Mouse (Mus musculus) retina, adult 2 months (tissue): Measurements from ENCODE around the gene Col4a1.

ENCODE experiments used
- DNase-seq: peaks from one replicate; pipeline ENCODE4 v3.0.0-alpha.2; 2012; ENCODE audit warnings: low read depth, low spot score

Col4a1 gene

GRCm38 (mm10) chr8:11233009-11233408 is 79.6 kb downstream of the Col4a1 start:
- no peak for DNase-seq

GRCm38 (mm10) chr8:11230277-11230676 is 82.3 kb downstream of the Col4a1 start:
- DNase-seq: no peak

- no peak for DNase-seq
Observed at GRCm38 (mm10) chr8:11227421-11227820, 85.2 kb downstream of the Col4a1 start.

GRCm38 (mm10) chr8:11225577-11226434 is 86.8 kb downstream of the Col4a1 start:
- DNase-seq: no peak

- no peak for DNase-seq
Observed at GRCm38 (mm10) chr8:11224178-11224577, 88.4 kb downstream of the Col4a1 start.

- DNase-seq: no peak
Observed at GRCm38 (mm10) chr8:11221353-11221752, 91.3 kb downstream of the Col4a1 start.

- no peak for DNase-seq
Observed at GRCm38 (mm10) chr8:11219282-11219681, 93.3 kb downstream of the Col4a1 start.

GRCm38 (mm10) chr8:11215231-11215630 is 97.4 kb downstream of the Col4a1 start:
- DNase-seq: peak; percentile 32

- DNase-seq: no peak
Observed at GRCm38 (mm10) chr8:11206509-11206908, 106.1 kb downstream of the Col4a1 start.

GRCm38 (mm10) chr8:11205532-11205931 is 107.1 kb downstream of the Col4a1 start:
- no peak for DNase-seq

- DNase-seq: no peak
Observed at GRCm38 (mm10) chr8:11203260-11204110, 109.1 kb downstream of the Col4a1 start.

GRCm38 (mm10) chr8:11198650-11199049 is 114.0 kb downstream of the Col4a1 start:
- DNase-seq: no peak

GRCm38 (mm10) chr8:11197988-11198387 is 114.6 kb downstream of the Col4a1 start:
- no peak for DNase-seq

GRCm38 (mm10) chr8:11197261-11197660 is 115.4 kb downstream of the Col4a1 start:
- DNase-seq: no peak

- DNase-seq: no peak
Observed at GRCm38 (mm10) chr8:11192719-11193324, 119.8 kb downstream of the Col4a1 start.

- peak; percentile 33 for DNase-seq
Observed at GRCm38 (mm10) chr8:11187581-11188271, 124.9 kb downstream of the Col4a1 start.

GRCm38 (mm10) chr8:11186456-11186855 is 126.2 kb downstream of the Col4a1 start:
- DNase-seq: no peak

GRCm38 (mm10) chr8:11185672-11186071 is 127.0 kb downstream of the Col4a1 start:
- no peak for DNase-seq

- DNase-seq: peak; percentile 25
Observed at GRCm38 (mm10) chr8:11183611-11184031, 129.0 kb downstream of the Col4a1 start.

- DNase-seq: no peak
Observed at GRCm38 (mm10) chr8:11182606-11183005, 130.0 kb downstream of the Col4a1 start.

GRCm38 (mm10) chr8:11182148-11182484 is 130.5 kb downstream of the Col4a1 start:
- no peak for DNase-seq
